Mouse (Mus musculus): ENCODE measurements at regions not wholly inside any gene's neighbourhood (a gene's known extent, or its start where the extent isn't known, plus 50 kb on each side); places are given as distances from the start of the nearest gene placed in this dataset.
A peak's percentile ranks its signal among the peaks of the same experiment; 100 is the strongest.

DNA sequence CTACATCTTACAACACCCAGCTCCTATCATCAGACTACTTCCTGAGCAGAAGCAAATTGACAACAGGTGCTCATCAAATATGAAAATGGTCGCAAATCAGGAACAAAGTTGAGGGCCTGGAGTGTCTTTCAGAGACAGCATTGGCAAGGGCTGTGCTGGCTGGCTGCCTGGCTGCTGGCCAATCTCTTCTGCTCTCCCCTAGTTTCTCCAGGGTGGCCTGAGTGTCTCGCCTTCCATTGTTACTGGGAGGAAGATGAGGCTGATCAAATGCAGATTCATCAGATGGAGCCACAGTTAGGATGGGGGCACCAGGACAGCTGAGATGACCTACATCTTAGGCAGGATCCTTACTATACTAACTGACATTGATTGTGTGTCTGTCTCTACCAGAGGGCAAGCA lies 274.5 kb upstream of the Zfp507 start:
- Histone ChIP-seq H3K4me1 (ENCODE audit: insufficient read depth, low read length) (peaks cover 22% of the 10 kb centered on the region), H3K36me3 (ENCODE audit: insufficient read depth, low read length) (no peaks in the 10 kb centered on the region), H3K9me3 (ENCODE audit: low read length) (peaks cover 9% of the 10 kb centered on the region; the same call in 1 of the 2 replicates), H3K27me3 (ENCODE audit: insufficient read depth, low read length) (no peaks in the 10 kb centered on the region), H3K4me3 (ENCODE audit: low read length) (no peak overlapping the region), H3K9ac (replicated peaks; ENCODE audit: low read length) (no peak overlapping the region), H3K27ac (ENCODE audit: low read length) (no peak overlapping the region), H3K4me2 (replicated peaks; ENCODE audit: low read depth, low read length) (no peak overlapping the region)
- WGBS: 79% methylated on average over 2 of the region's 2 CpGs
- no peak for ATAC-seq (ENCODE audit: low FRiP score, low TSS enrichment)

DNA sequence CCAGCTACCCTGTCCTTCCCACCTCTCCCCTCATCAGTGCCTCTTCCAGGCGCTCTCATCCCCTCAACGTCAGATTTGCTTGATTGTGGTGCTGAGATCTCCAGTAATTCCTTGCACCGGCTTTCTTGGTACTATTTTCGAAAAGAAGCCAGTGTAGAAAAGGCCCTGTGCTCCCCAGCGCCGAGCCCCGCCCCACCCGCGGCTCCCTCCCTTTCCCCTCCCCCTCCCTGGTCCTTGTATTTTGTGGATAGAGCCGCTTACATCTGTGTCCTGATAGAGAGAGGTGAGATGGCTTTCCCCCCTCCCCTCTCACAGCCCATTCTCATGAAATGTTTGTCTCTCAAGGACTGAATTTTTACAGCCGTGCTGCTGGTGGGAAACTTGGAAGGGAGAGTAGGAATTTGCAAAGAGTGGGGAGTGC lies 273.2 kb upstream of the Zfp507 start:
- ATAC-seq (ENCODE audit: low FRiP score, low TSS enrichment): peak; percentile 31; the same call in 1 of the 2 replicates
- H3K27me3 ChIP-seq (ENCODE audit: insufficient read depth, low read length): no peaks in the 10 kb centered on the region
- H3K4me3 ChIP-seq (ENCODE audit: low read length): no peak overlapping the region
- peaks cover 6% of the 10 kb centered on the region; the same call in 1 of the 2 replicates for H3K9me3 ChIP-seq (ENCODE audit: low read length)
- H3K9ac ChIP-seq (replicated peaks; ENCODE audit: low read length): no peak overlapping the region; the same call in 1 of the 2 replicates
- 5% methylated on average over 11 of the region's 11 CpGs for WGBS
- H3K4me2 ChIP-seq (replicated peaks; ENCODE audit: low read depth, low read length): peak overlapping the region; percentile 27
- H3K36me3 ChIP-seq (ENCODE audit: insufficient read depth, low read length): no peaks in the 10 kb centered on the region
- H3K4me1 ChIP-seq (ENCODE audit: insufficient read depth, low read length): peaks cover 25% of the 10 kb centered on the region
- peak overlapping the region; percentile 37 for H3K27ac ChIP-seq (ENCODE audit: low read length)

DNA sequence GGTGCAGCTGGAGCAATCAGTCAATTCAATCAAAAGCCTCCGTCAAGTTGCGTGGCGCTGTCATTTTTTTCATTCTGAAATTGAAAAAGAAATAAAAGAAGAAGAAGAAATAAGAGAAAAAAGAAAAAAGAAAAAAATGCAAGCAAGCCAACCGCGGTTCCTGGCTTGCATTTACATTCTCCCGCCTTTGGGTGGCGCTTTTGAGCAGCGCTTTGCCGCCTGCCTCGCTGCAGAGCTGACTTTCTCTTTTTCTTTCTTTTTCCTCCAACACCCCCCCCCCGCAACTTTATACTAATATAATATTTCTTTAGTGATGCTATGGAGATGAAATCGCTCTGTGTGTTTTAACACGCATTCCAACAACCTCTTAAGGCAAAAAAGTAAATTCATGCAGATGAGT lies 269.0 kb upstream of the Zfp507 start:
- H3K9me3 ChIP-seq (ENCODE audit: low read length): no peaks in the 10 kb centered on the region
- no peaks in the 10 kb centered on the region for H3K36me3 ChIP-seq (ENCODE audit: insufficient read depth, low read length)
- H3K4me2 ChIP-seq (replicated peaks; ENCODE audit: low read depth, low read length): peak overlapping the region; percentile 43
- ATAC-seq (ENCODE audit: low FRiP score, low TSS enrichment): no peak
- 0 out of 2 replicates have a peak, but pooled peaks cover 2% of the 10 kb centered on the region for H3K27me3 ChIP-seq (ENCODE audit: insufficient read depth, low read length)
- 12% methylated on average over 13 of the region's 13 CpGs for WGBS
- H3K27ac ChIP-seq (ENCODE audit: low read length): no peak overlapping the region
- peak overlapping the region; percentile 26 for H3K4me3 ChIP-seq (ENCODE audit: low read length)
- H3K9ac ChIP-seq (replicated peaks; ENCODE audit: low read length): peak overlapping the region; percentile 24; the same call in 1 of the 2 replicates
- peaks cover 17% of the 10 kb centered on the region for H3K4me1 ChIP-seq (ENCODE audit: insufficient read depth, low read length)

DNA sequence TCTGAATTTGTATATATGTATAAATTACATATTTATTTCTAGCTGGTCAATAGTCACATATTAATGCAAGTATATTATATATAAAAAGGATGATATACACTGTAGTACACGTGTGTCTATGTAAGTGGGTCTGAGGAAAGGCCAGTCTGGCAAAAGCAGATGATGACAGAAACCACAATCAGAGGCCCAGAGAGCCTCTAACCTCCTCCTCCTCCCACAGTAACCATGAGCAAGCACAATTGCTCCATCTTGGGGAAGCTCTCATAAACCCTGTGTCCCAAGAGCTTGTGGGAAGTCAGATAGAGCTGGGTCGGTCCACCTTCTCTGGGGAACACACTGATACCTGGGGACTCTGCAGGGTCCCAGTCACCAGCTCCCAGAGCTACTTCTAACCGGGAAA lies 263.9 kb upstream of the Zfp507 start:
- Histone ChIP-seq H3K4me2 (replicated peaks; ENCODE audit: low read depth, low read length) (no peak overlapping the region), H3K27me3 (ENCODE audit: insufficient read depth, low read length) (0 out of 2 replicates have a peak, but pooled peaks cover 2% of the 10 kb centered on the region), H3K9me3 (ENCODE audit: low read length) (no peaks in the 10 kb centered on the region), H3K4me1 (ENCODE audit: insufficient read depth, low read length) (no peaks in the 10 kb centered on the region), H3K27ac (ENCODE audit: low read length) (no peak overlapping the region), H3K36me3 (ENCODE audit: insufficient read depth, low read length) (no peaks in the 10 kb centered on the region), H3K4me3 (ENCODE audit: low read length) (no peak overlapping the region), H3K9ac (replicated peaks; ENCODE audit: low read length) (no peak overlapping the region)
- WGBS: 71% methylated on average over 3 of the region's 3 CpGs
- ATAC-seq (ENCODE audit: low FRiP score, low TSS enrichment): no peak

DNA sequence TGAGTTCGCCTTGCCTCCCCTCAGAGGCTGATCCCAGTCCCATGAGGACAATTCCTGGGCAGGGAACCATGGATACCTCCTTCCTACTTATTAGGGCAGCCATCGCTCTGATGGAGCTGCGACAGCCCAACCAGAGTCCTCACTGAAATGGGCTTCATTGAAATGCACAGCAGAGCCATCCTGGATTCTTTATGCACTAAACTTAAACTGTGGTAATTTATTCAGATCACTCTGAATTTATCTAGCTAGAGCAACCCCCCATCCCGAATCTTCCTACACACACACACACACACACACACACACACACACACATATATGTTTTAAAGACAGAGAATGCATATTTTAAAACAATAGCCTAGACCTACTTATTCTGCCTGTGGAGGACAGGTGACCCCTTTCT lies 258.9 kb upstream of the Zfp507 start:
- Histone ChIP-seq H3K4me2 (replicated peaks; ENCODE audit: low read depth, low read length) (no peak overlapping the region), H3K27ac (ENCODE audit: low read length) (no peak overlapping the region), H3K9me3 (ENCODE audit: low read length) (no peaks in the 10 kb centered on the region), H3K27me3 (ENCODE audit: insufficient read depth, low read length) (no peaks in the 10 kb centered on the region), H3K4me1 (ENCODE audit: insufficient read depth, low read length) (no peaks in the 10 kb centered on the region), H3K36me3 (ENCODE audit: insufficient read depth, low read length) (no peaks in the 10 kb centered on the region), H3K4me3 (ENCODE audit: low read length) (no peak overlapping the region), H3K9ac (replicated peaks; ENCODE audit: low read length) (no peak overlapping the region)
- no peak for ATAC-seq (ENCODE audit: low FRiP score, low TSS enrichment)
- WGBS: 96% methylated on average over 4 of the region's 4 CpGs

DNA sequence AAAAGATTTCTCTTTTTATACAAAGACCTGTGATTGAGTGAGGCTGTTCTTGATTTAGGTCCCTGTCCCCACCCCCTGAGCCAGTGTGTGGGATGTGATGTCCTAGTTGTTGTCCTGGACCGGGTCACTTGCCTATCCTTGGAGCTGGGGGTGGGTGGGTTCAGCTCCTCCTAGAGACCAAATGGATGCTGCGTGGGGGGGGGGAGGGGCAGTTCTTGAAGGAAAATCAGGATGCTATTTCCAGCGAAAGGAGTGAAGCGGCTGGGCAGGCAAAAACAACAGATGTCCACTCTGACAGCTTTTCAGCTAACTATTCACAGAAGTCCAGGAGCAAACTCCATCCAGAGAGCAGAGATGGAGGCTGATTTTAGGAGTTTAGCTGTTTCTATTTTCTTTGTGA lies 257.6 kb upstream of the Zfp507 start:
- Histone ChIP-seq H3K4me2 (replicated peaks; ENCODE audit: low read depth, low read length) (no peak overlapping the region), H3K27me3 (ENCODE audit: insufficient read depth, low read length) (no peaks in the 10 kb centered on the region), H3K4me1 (ENCODE audit: insufficient read depth, low read length) (no peaks in the 10 kb centered on the region), H3K4me3 (ENCODE audit: low read length) (no peak overlapping the region), H3K27ac (ENCODE audit: low read length) (no peak overlapping the region), H3K9me3 (ENCODE audit: low read length) (no peaks in the 10 kb centered on the region), H3K36me3 (ENCODE audit: insufficient read depth, low read length) (no peaks in the 10 kb centered on the region), H3K9ac (replicated peaks; ENCODE audit: low read length) (no peak overlapping the region)
- 26% methylated on average over 4 of the region's 4 CpGs for WGBS
- no peak for ATAC-seq (ENCODE audit: low FRiP score, low TSS enrichment)

DNA sequence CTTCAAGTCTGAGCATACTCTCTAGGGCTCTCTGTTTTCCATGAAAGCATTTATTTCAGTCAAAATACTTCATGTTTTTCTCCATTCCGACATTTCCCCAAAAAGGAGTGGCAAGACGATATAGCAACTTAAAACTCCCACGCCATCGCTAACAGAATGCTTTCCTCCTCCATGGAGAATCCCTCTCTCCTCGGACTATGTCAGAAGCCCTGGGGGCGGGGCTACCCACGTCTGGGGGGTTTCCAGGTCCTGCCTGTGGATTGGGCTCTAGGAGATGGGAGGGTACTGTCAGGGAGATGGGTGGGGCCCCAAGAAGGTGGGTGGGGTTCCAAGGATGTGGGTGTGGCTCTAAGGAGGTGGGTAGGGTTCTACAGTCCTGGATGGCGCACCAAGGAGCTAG lies 243.2 kb upstream of the Zfp507 start:
- no peaks in the 10 kb centered on the region for H3K27me3 ChIP-seq (ENCODE audit: insufficient read depth, low read length)
- no peaks in the 10 kb centered on the region for H3K36me3 ChIP-seq (ENCODE audit: insufficient read depth, low read length)
- H3K9ac ChIP-seq (replicated peaks; ENCODE audit: low read length): no peak overlapping the region
- no peaks in the 10 kb centered on the region for H3K4me1 ChIP-seq (ENCODE audit: insufficient read depth, low read length)
- no peak overlapping the region for H3K4me3 ChIP-seq (ENCODE audit: low read length)
- no peaks in the 10 kb centered on the region; the same call in 1 of the 2 replicates for H3K9me3 ChIP-seq (ENCODE audit: low read length)
- no peak overlapping the region for H3K27ac ChIP-seq (ENCODE audit: low read length)
- ATAC-seq (ENCODE audit: low FRiP score, low TSS enrichment): no peak
- WGBS: 71% methylated on average over 8 of the region's 8 CpGs
- H3K4me2 ChIP-seq (replicated peaks; ENCODE audit: low read depth, low read length): no peak overlapping the region

DNA sequence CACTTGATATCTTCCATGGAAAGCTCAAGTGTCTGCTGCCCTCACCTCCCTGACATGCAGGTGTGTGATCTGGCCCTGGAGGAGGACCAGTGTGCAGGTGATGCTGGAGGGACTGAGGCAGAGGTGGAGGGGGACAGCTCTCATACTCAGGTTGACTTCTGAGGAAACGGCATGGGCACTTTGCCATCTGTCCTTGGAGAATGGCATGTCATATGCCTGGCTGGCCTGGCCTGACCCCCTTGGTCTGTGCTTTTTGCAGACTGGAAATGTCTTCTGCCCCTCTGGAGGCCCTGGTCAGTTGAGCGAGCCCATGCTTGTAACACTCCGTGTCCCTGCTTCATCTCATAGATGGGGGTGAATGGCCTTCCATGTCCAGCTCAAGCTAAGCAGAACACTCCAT lies 229.1 kb upstream of the Zfp507 start:
- Histone ChIP-seq H3K27ac (ENCODE audit: low read length) (no peak overlapping the region), H3K36me3 (ENCODE audit: insufficient read depth, low read length) (no peaks in the 10 kb centered on the region), H3K9ac (replicated peaks; ENCODE audit: low read length) (no peak overlapping the region), H3K4me3 (ENCODE audit: low read length) (no peak overlapping the region), H3K27me3 (ENCODE audit: insufficient read depth, low read length) (no peaks in the 10 kb centered on the region), H3K4me2 (replicated peaks; ENCODE audit: low read depth, low read length) (no peak overlapping the region), H3K4me1 (ENCODE audit: insufficient read depth, low read length) (no peaks in the 10 kb centered on the region), H3K9me3 (ENCODE audit: low read length) (no peaks in the 10 kb centered on the region)
- no peak for ATAC-seq (ENCODE audit: low FRiP score, low TSS enrichment)
- WGBS: 92% methylated on average over 3 of the region's 3 CpGs

DNA sequence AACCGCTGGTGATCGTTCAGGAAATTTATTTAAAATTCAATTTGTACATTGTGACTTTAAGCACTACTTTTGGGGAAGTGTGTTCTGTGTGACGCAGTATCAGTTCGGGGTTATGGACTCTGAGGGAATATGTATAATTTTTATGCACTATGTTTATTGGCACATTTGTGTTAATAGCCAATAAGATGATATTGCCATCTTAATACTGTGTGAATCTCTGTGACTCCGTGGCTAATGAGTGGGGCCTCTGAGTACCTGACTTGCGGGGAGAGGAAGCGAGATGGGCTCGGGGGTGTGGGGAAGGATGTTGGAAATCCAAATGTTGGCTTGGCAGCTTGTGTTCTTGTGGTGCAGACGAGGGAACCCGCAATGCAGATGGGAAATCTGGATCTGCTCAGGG lies 220.2 kb upstream of the Zfp507 start:
- H3K4me1 ChIP-seq (ENCODE audit: insufficient read depth, low read length): no peaks in the 10 kb centered on the region
- no peak overlapping the region for H3K4me3 ChIP-seq (ENCODE audit: low read length)
- H3K36me3 ChIP-seq (ENCODE audit: insufficient read depth, low read length): no peaks in the 10 kb centered on the region
- no peak for ATAC-seq (ENCODE audit: low FRiP score, low TSS enrichment)
- WGBS: 74% methylated on average over 10 of the region's 10 CpGs
- no peak overlapping the region for H3K9ac ChIP-seq (replicated peaks; ENCODE audit: low read length)
- H3K4me2 ChIP-seq (replicated peaks; ENCODE audit: low read depth, low read length): no peak overlapping the region
- H3K27ac ChIP-seq (ENCODE audit: low read length): no peak overlapping the region
- no peaks in the 10 kb centered on the region for H3K27me3 ChIP-seq (ENCODE audit: insufficient read depth, low read length)
- no peaks in the 10 kb centered on the region for H3K9me3 ChIP-seq (ENCODE audit: low read length)

DNA sequence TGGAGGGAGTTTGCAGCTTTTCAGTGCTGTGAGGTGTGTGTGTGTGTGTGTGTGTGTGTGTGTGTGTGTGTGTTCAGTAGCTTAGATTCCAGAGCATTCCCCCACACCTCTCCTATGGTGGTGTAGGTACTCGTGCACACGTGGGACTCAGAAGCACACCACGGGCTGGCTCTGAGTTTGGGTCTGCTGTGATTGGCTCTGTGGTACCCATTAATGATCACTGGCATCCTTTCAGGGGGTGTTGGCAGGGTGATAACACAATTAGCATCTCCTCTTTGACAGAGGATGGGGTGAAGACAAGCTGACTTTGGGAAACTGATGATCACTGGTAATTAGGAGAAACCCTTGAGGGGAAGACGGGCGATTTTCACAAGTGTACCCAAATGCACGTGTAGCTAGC lies 219.7 kb upstream of the Zfp507 start:
- no peak for ATAC-seq (ENCODE audit: low FRiP score, low TSS enrichment)
- H3K4me2 ChIP-seq (replicated peaks; ENCODE audit: low read depth, low read length): no peak overlapping the region
- H3K4me1 ChIP-seq (ENCODE audit: insufficient read depth, low read length): no peaks in the 10 kb centered on the region
- no peak overlapping the region for H3K4me3 ChIP-seq (ENCODE audit: low read length)
- H3K27me3 ChIP-seq (ENCODE audit: insufficient read depth, low read length): no peaks in the 10 kb centered on the region
- H3K9me3 ChIP-seq (ENCODE audit: low read length): no peaks in the 10 kb centered on the region
- no peak overlapping the region for H3K27ac ChIP-seq (ENCODE audit: low read length)
- 74% methylated on average over 6 of the region's 6 CpGs for WGBS
- no peaks in the 10 kb centered on the region for H3K36me3 ChIP-seq (ENCODE audit: insufficient read depth, low read length)
- H3K9ac ChIP-seq (replicated peaks; ENCODE audit: low read length): no peak overlapping the region

All from kidney, embryonic 16.5 days (tissue).